Mouse (Mus musculus) ovary, postnatal 10 days (tissue): ENCODE measurements around the gene Dtd1.

Experiments used
- DNase-seq: peaks from one replicate; pipeline ENCODE4 v3.0.0; 2022; ENCODE audit warnings: low spot score

Gene Dtd1

GRCm38 (mm10) chr2:144768375-144769117 lies 168.8 kb downstream of the Dtd1 start:
- DNase-seq: no peak

DNA sequence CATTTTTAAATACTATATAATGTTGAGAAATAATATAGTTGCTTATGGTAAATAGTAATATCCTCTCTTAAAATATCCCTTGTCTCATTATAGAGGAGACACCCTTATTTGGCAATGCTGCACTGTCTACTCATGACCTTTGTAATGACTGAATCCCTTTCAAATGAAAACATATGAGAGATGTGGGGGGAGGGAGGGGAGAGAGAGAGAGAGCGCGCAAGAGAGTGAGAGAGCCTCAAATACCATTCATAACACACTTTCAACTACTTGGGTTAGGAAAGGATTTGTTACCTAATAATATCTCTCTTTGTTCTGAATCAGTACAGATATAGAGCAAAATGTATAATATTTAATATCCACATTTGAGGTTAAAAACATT lies 169.4 kb downstream of the Dtd1 start:
- no peak for DNase-seq

DNA sequence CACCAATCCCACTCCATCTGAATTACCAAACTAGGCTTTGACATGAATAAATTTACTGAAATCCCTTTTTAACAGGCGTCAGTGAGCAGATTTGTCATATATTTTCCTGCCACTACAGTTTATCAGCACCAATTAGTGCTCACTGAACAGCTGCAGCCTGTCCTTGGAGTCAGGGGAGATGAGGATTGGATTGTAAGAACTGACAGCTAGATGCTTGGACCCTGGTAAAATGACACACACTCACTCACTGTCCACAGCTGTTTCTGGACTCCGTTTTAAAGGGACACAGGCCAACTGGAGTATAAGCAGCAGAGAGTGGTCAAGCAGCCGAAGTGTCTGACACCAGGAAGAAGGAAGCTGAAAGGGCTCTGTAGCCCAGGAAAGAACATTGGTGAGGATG lies 169.9 kb downstream of the Dtd1 start:
- no peak for DNase-seq

GRCm38 (mm10) chr2:144770452-144770941 lies 170.8 kb downstream of the Dtd1 start:
- DNase-seq: no peak

DNA sequence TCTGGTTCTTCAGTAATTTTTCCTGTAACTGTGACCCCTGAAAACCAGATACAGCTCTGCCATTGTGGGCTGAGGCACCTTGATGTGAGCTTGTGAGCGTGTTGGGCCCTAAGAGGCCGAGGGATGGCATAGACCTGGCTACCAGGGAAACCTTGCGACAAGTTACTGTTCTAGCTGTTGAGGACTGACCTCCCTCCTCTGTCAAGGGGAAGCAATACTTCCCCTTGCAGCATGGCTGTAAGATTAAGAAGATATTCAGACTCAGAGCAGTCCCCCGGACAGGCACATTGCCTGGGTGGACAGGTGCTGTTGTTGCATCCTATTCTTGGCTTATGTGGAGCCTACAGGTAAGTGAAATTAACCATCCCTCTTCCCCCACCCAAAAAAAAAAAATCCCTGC lies 172.1 kb downstream of the Dtd1 start:
- DNase-seq: no peak

GRCm38 (mm10) chr2:144774636-144775160 lies 175.0 kb downstream of the Dtd1 start:
- DNase-seq: no peak

DNA sequence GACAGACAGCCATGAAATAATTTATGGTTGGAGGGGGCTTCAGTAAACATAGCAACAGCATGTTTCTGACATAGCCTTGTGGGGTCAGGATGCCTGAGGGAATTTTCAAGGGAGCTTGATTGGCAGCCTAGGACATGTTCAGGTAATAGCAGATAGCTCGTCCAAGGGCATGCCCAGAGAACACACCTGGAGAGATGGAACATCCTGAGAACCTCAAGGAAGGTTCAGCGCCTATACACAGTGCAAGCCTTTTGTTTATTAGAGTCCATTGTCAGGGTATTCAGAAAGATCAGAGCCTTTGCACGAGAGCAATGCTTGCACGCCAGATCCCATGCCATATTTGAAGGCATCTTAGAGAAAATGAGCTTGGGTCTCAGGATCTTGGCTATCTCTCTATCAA lies 175.9 kb downstream of the Dtd1 start:
- DNase-seq: no peak

- DNase-seq: no peak
These were observed 179.6 kb downstream of the Dtd1 start for GRCm38 (mm10) chr2:144779263-144779662.

DNA sequence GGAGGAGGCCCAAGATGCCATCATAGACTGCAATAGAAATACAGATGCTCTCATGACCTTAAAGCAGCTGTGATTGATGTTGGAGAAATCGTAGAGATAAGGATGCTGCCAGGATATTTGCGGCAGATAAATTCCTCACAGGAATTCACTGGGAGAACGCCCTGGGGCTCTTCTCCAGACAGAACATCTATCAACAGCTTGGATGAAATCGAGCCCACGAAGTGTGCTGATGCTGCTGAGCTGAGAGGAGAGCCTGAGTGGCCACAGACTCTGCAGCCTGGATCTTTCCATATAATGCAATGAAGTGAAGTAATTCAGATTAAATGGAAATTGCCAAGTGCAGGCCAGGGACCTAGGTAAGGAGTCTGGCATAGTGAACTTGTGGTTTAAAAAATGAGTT lies 181.0 kb downstream of the Dtd1 start:
- DNase-seq: no peak

- no peak for DNase-seq
These were observed 182.2 kb downstream of the Dtd1 start for GRCm38 (mm10) chr2:144781871-144782270.

DNA sequence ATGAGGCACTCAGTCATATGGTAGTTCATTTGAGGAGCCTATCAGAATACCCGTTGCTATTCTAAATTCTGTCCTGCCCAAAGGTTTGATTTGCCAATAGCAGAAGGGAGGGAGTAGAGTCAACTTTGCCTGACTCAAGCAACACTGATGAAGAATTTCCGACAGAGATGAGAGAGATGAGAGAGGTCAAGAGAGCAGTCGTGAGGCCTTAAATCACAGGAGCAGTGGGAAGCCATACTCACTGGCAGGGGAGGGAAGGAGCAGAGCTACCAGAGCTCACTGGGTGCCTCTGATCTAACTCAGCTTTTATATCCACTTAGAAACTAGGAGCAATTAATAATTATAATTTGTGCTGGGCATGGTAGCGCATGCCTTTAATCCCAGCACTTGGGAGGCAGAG lies 182.8 kb downstream of the Dtd1 start:
- no peak for DNase-seq

DNA sequence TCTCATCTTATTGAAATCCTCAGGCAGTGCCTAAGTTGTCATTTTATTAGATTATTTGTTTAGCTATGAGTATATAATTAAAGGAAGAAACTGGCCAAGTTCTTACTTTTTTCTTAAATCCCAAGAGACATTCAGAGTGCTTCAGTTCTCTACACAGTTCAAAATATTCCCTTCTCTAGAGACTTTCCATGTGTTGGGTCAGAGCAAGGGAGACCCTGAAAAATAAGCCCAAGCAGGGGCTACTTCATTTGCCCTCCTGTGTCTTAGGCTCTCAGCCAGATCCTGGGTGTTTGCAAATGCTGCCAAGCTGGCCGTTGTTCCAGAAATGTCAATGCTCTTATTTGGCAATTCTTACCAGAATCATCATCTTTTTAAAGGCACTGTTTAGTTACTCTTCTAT lies 183.5 kb downstream of the Dtd1 start:
- DNase-seq: no peak

DNA sequence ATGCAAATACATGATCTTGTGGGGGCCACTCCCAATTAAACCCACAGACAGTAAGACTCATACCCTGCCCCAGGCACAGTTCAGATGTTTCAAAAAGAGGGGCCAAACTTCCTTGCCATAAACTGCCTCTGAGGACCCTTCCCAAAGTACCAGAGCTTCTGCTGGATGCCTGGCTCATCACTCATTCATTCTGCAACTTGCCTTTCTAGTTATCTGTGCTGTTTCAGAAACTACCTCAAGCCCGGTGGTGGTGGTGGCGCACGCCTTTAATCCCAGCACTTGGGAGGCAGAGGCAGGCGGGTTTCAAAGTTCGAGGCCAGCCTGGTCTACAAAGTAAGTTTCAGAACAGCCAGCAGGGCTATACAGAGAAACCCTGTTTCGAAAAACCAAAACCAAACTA lies 184.1 kb downstream of the Dtd1 start:
- no peak for DNase-seq

- no peak for DNase-seq
These were observed 192.1 kb downstream of the Dtd1 start for GRCm38 (mm10) chr2:144791671-144792294.

DNA sequence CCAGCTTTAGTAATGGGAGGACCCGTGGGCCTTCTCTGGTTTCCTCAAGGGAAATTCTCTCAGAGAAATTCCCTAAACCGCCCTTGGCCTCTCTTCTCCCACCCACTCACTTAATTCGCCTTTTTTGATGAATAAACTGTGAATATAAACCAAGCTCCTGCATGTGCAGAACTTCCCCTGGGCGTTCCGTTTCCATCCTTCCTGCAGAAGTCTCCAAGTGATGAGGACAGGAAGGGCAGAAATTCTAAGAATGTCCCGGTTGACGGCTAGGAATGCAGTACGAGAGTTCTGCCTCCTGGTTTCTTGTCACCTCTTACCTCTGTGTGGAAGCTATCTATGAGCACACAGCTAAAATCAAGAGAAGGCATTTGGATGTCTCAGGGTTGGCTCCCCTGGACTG lies 197.8 kb downstream of the Dtd1 start:
- DNase-seq: no peak

DNA sequence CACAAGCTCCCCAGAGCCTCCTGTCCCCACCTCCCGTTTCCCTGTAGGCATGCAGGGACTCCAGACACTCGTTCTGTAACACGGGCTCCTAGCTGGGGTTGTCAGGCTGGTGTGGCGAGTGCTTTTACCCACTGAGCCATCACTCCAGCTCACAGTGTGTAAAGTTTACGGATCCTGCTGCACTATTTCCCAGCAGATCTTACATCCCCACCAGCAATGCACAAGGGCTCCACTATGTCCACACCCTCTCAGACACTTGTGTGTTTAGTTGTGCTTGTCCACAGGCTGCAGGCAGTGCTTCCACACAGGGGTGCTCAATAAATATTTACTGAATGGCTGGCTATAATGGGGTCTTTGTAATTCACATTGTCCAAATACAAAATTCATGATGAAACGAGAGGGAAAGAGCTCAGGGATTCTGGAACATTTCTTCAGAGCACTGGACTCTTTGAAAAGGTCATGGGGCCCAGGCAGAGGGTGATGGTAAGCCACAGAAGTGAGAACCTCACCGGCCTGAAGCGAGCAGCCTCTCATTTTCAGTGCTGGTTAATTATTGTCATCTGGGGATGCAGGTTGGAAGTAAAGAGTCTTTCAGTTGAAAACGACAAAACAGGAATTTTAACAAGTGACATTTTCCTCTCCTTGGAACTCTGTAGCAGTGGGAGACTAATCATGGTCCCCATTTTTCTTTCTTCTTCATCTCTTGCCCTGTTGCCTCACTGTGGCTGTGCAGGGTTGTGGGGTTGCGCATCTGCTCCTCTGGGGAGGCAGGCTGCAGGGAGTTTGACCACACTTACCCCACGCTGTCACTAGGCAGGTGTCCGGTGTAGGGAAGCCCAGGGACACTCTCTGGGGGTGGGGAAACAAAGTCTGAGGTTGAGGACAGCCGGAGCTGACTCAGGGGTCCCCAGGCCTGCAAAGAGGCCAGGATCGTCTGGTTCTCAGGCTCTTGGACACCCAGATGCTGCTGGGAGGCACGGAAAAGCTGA lies 208.4 kb downstream of the Dtd1 start:
- no peak for DNase-seq
